21 mouse cellular contexts compared by ENCODE assay signal in the genomic region with DNA sequence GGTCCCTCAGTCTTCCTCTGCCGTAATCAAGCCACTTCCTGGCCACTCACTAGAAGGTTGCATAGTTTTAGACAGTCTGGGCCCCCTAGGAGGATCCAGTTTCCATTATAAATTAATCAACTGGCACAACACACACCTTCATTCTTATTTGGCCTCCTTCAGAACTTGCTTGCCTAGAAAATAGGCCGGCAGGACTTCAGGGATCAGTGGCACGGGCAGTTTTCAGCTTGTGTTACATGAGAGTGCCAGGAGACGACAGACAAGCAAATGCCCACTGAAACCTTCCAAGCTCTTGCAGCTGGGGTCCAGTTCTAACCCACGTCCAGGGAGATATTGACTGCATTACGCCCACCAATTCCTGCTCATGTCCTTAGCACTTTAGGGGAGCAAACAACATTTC. TPM values are rescaled to one million over a fixed set of nuclear protein-coding genes. Genes with fewer than 3 reads are reported as not detected.
DNase-seq lines count a peak whose midpoint lies in the region; ATAC-seq and TF ChIP-seq lines count a peak whose summit lies in the region.
"Had no signal": no experiment of that assay in that cellular context is flagged by ENCODE, and none has a peak within 500 bp of the region (broad histone marks: within the 10 kb centered on the region; RNA-seq: fewer than 3 reads in every experiment).

No protein-coding gene starts in this region.

- ATAC-seq in heart, postnatal 0 days (ENCODE audit: insufficient read depth, low read depth), result no peak
- no peak for ATAC-seq in limb, embryonic 15.5 days (ENCODE audit: insufficient number of reproducible peaks, low FRiP score, low TSS enrichment, low read depth)
- no peak for ATAC-seq in liver, embryonic 12.5 days
- ATAC-seq: forebrain, embryonic 13.5 days had no signal

- DNase-seq in gastrocnemius, adult 2 months, result no peak
- DNase-seq in gastrocnemius, postnatal 36 days, result no peak
- DNase-seq in heart, postnatal 0 days (ENCODE audit: low spot score), result no peak
- no peak for DNase-seq in heart, embryonic 10.5 days (ENCODE audit: low spot score)
- no peak for DNase-seq in limb, embryonic 10.5 days (ENCODE audit: low spot score)
- no peak for DNase-seq in urinary bladder, adult 18-20 months (ENCODE audit: low spot score in 2 of 2)
- DNase-seq: adrenal gland, postnatal 14 days; cerebellum, adult 8-10 months; heart, adult 18-20 months; liver, embryonic 13.5 days; lung, embryonic 14.5 days; lung, postnatal 36 days; midbrain, embryonic 14.5 days had no signal

- H3K9me3 ChIP-seq in heart, postnatal 0 days (replicated peaks; ENCODE audit: control insufficient read depth, low read length), result no peaks in the 10 kb centered on the region
- no peaks in the 10 kb centered on the region for H3K9me3 ChIP-seq in heart, embryonic 10.5 days
- no peaks in the 10 kb centered on the region for H3K9me3 ChIP-seq in limb, embryonic 15.5 days
- H3K9me3 ChIP-seq in limb, embryonic 10.5 days (replicated peaks), result no peaks in the 10 kb centered on the region
- H3K9me3 ChIP-seq in liver, embryonic 12.5 days (replicated peaks), result no peaks in the 10 kb centered on the region
- H3K9me3 ChIP-seq: forebrain, embryonic 13.5 days; hindbrain, embryonic 15.5 days; limb, embryonic 12.5 days; liver, embryonic 13.5 days had no signal

- WGBS in heart, postnatal 0 days, result 49% methylated on average over 6 of the region's 6 CpGs
- 68% methylated on average over 6 of the region's 6 CpGs for WGBS in heart, embryonic 10.5 days
- 63% methylated on average over 6 of the region's 6 CpGs for WGBS in limb, embryonic 15.5 days
- 75% methylated on average over 6 of the region's 6 CpGs for WGBS in limb, embryonic 10.5 days
- 67% methylated on average over 6 of the region's 6 CpGs for WGBS in liver, embryonic 12.5 days (ENCODE audit: insufficient replicate concordance)

- intact Hi-C loops in gastrocnemius, adult 2 months (cut with DNase I), result no loop called here
- intact Hi-C loops in gastrocnemius, postnatal 36 days (cut with DNase I), result no loop called here

- H3K4me1 ChIP-seq in heart, postnatal 0 days (ENCODE audit: control insufficient read depth, insufficient read depth), result peaks cover 16% of the 10 kb centered on the region; the same call in 1 of the 2 replicates
- H3K4me1 ChIP-seq in heart, embryonic 10.5 days, result peaks cover 42% of the 10 kb centered on the region
- peaks cover 11% of the 10 kb centered on the region; the same call in 1 of the 2 replicates for H3K4me1 ChIP-seq in limb, embryonic 15.5 days
- peaks cover 44% of the 10 kb centered on the region for H3K4me1 ChIP-seq in limb, embryonic 10.5 days
- no peaks in the 10 kb centered on the region for H3K4me1 ChIP-seq in liver, embryonic 12.5 days
- H3K4me1 ChIP-seq: hindbrain, embryonic 15.5 days; liver, embryonic 13.5 days had no signal

- peaks cover 7% of the 10 kb centered on the region; the same call in 1 of the 2 replicates for H3K36me3 ChIP-seq in heart, postnatal 0 days (replicated peaks; ENCODE audit: control insufficient read depth, insufficient read depth, low read length)
- H3K36me3 ChIP-seq in heart, embryonic 10.5 days, result no peaks in the 10 kb centered on the region
- H3K36me3 ChIP-seq in limb, embryonic 15.5 days, result no peaks in the 10 kb centered on the region; the same call in 1 of the 2 replicates
- 0 out of 2 replicates have a peak, but pooled peaks cover 5% of the 10 kb centered on the region for H3K36me3 ChIP-seq in limb, embryonic 10.5 days
- H3K36me3 ChIP-seq in liver, embryonic 12.5 days, result no peaks in the 10 kb centered on the region
- H3K36me3 ChIP-seq: hindbrain, embryonic 15.5 days had no signal

- no peak for TF ChIP-seq EP300 in heart, postnatal 0 days (IDR thresholded peaks at IDR 0.05; ENCODE audit: low read depth)

- H3K27me3 ChIP-seq in heart, postnatal 0 days (ENCODE audit: control insufficient read depth, insufficient read depth, low read length), result no peaks in the 10 kb centered on the region
- H3K27me3 ChIP-seq in heart, embryonic 10.5 days (ENCODE audit: insufficient read depth, poor library complexity, severe bottlenecking), result 0 out of 2 replicates have a peak, but pooled peaks cover 4% of the 10 kb centered on the region
- H3K27me3 ChIP-seq in limb, embryonic 15.5 days, result no peaks in the 10 kb centered on the region
- no peaks in the 10 kb centered on the region for H3K27me3 ChIP-seq in limb, embryonic 10.5 days (ENCODE audit: low read depth, poor library complexity, severe bottlenecking)
- no peaks in the 10 kb centered on the region for H3K27me3 ChIP-seq in liver, embryonic 12.5 days (replicated peaks)
- H3K27me3 ChIP-seq: forebrain, embryonic 13.5 days; hindbrain, embryonic 15.5 days; limb, embryonic 12.5 days; liver, embryonic 13.5 days had no signal

- no peak overlapping the region for H3K9ac ChIP-seq in heart, postnatal 0 days (replicated peaks; ENCODE audit: low read depth, low read length)
- H3K9ac ChIP-seq in limb, embryonic 15.5 days, result no peak overlapping the region
- H3K9ac ChIP-seq in liver, embryonic 12.5 days, result no peak overlapping the region
- H3K9ac ChIP-seq: forebrain, embryonic 13.5 days; hindbrain, embryonic 15.5 days; limb, embryonic 12.5 days; liver, embryonic 13.5 days; lung, embryonic 14.5 days had no signal

- H3K4me2 ChIP-seq in heart, postnatal 0 days (ENCODE audit: low read depth, low read length), result no peak overlapping the region
- no peak overlapping the region for H3K4me2 ChIP-seq in limb, embryonic 15.5 days
- H3K4me2 ChIP-seq in liver, embryonic 12.5 days, result no peak overlapping the region
- H3K4me2 ChIP-seq: forebrain, embryonic 13.5 days; hindbrain, embryonic 15.5 days; limb, embryonic 12.5 days; liver, embryonic 13.5 days; lung, embryonic 14.5 days had no signal

- TF ChIP-seq CTCF in gastrocnemius, adult 2 months (IDR thresholded peaks at IDR 0.05), result no peak
- no peak for TF ChIP-seq CTCF in heart, postnatal 0 days (IDR thresholded peaks at IDR 0.05; ENCODE audit: low read depth)

- peak overlapping the region; percentile 79 for H3K27ac ChIP-seq in gastrocnemius, adult 2 months
- peak overlapping the region; percentile 71 for H3K27ac ChIP-seq in heart, postnatal 0 days (ENCODE audit: low read depth)
- H3K27ac ChIP-seq in heart, embryonic 10.5 days, result no peak overlapping the region
- H3K27ac ChIP-seq in limb, embryonic 15.5 days, result 0 out of 2 replicates have a peak overlapping the region, but pooled peaks have one; percentile 24
- no peak overlapping the region for H3K27ac ChIP-seq in limb, embryonic 10.5 days
- no peak overlapping the region for H3K27ac ChIP-seq in liver, embryonic 12.5 days
- H3K27ac ChIP-seq: forebrain, embryonic 13.5 days; hindbrain, embryonic 15.5 days; limb, embryonic 12.5 days; liver, embryonic 13.5 days had no signal

- peak overlapping the region; percentile 9; the same call in 1 of the 2 replicates for H3K4me3 ChIP-seq in gastrocnemius, adult 2 months
- no peak overlapping the region for H3K4me3 ChIP-seq in heart, postnatal 0 days (ENCODE audit: low read depth, low read length)
- H3K4me3 ChIP-seq in heart, embryonic 10.5 days, result no peak overlapping the region
- no peak overlapping the region for H3K4me3 ChIP-seq in limb, embryonic 15.5 days
- no peak overlapping the region for H3K4me3 ChIP-seq in limb, embryonic 10.5 days
- no peak overlapping the region for H3K4me3 ChIP-seq in liver, embryonic 12.5 days
- H3K4me3 ChIP-seq: forebrain, embryonic 13.5 days; hindbrain, embryonic 15.5 days; limb, embryonic 12.5 days; liver, embryonic 13.5 days had no signal

RNA-seq across cellular contexts. Expression of gene 2200002D01Rik, which starts 13.9 kb away (rescaled TPM):
- total RNA-seq in gastrocnemius, adult 2 months (2021), result under 1 TPM; 0.64 to 0.81 TPM
- under 1 TPM; 0.28 to 0.86 TPM for total RNA-seq in gastrocnemius, postnatal 36 days (2021)
- 0.42 and 1.5 TPM in 2 replicates for total RNA-seq in heart, postnatal 0 days (2014; rRNA removed; ENCODE audit: low replicate concordance)
- 11.8 and 14.0 TPM in 2 replicates for polyA plus RNA-seq in heart, postnatal 0 days (2015; fragmentation: Nextera tagmentation; extraction: Ambion mirVana)
- polyA plus RNA-seq in heart, embryonic 10.5 days (2016; fragmentation: Nextera tagmentation; extraction: Ambion mirVana), result 8.2 and 9.7 TPM in 2 replicates
- 13.0 and 14.2 TPM in 2 replicates for polyA plus RNA-seq in limb, embryonic 15.5 days (2015; fragmentation: Nextera tagmentation; extraction: Ambion mirVana)
- 2.6 and 3.4 TPM in 2 replicates for polyA plus RNA-seq in limb, embryonic 10.5 days (2016; fragmentation: Nextera tagmentation; extraction: Ambion mirVana)
- 3.0 and 3.9 TPM in 2 replicates for polyA plus RNA-seq in liver, embryonic 12.5 days (2016; fragmentation: Nextera tagmentation; extraction: Ambion mirVana)
- total RNA-seq: layer of hippocampus, adult 18-20 months had no signal

RNA-seq across cellular contexts. Expression of gene Spint2, which starts 19.6 kb away (rescaled TPM):
- total RNA-seq in gastrocnemius, adult 2 months (2021), result 1 to 10 TPM; 4.7 to 6.0 TPM
- 1 to 10 TPM; 4.1 to 4.5 TPM for total RNA-seq in gastrocnemius, postnatal 36 days (2021)
- total RNA-seq in heart, postnatal 0 days (2014; rRNA removed; ENCODE audit: low replicate concordance), result 30.1 and 46.6 TPM in 2 replicates
- polyA plus RNA-seq in heart, postnatal 0 days (2015; fragmentation: Nextera tagmentation; extraction: Ambion mirVana), result 81.6 and 83.2 TPM in 2 replicates
- 32.4 and 63.4 TPM in 2 replicates for polyA plus RNA-seq in heart, embryonic 10.5 days (2016; fragmentation: Nextera tagmentation; extraction: Ambion mirVana)
- polyA plus RNA-seq in limb, embryonic 15.5 days (2015; fragmentation: Nextera tagmentation; extraction: Ambion mirVana), result 187 and 194 TPM in 2 replicates
- 58.8 and 71.8 TPM in 2 replicates for polyA plus RNA-seq in limb, embryonic 10.5 days (2016; fragmentation: Nextera tagmentation; extraction: Ambion mirVana)
- polyA plus RNA-seq in liver, embryonic 12.5 days (2016; fragmentation: Nextera tagmentation; extraction: Ambion mirVana), result 25.9 and 28.4 TPM in 2 replicates

RNA-seq across cellular contexts. Expression of gene Yif1b, which starts 24.0 kb away (rescaled TPM):
- 10 to 100 TPM; 35.9 to 46.6 TPM for total RNA-seq in gastrocnemius, adult 2 months (2021)
- total RNA-seq in gastrocnemius, postnatal 36 days (2021), result 10 to 100 TPM; 36.0 to 41.1 TPM
- 174 and 194 TPM in 2 replicates for total RNA-seq in heart, postnatal 0 days (2014; rRNA removed; ENCODE audit: low replicate concordance)
- 121 and 125 TPM in 2 replicates for polyA plus RNA-seq in heart, postnatal 0 days (2015; fragmentation: Nextera tagmentation; extraction: Ambion mirVana)
- polyA plus RNA-seq in heart, embryonic 10.5 days (2016; fragmentation: Nextera tagmentation; extraction: Ambion mirVana), result 126 and 131 TPM in 2 replicates
- polyA plus RNA-seq in limb, embryonic 15.5 days (2015; fragmentation: Nextera tagmentation; extraction: Ambion mirVana), result 137 and 141 TPM in 2 replicates
- 99.8 and 103 TPM in 2 replicates for polyA plus RNA-seq in limb, embryonic 10.5 days (2016; fragmentation: Nextera tagmentation; extraction: Ambion mirVana)
- polyA plus RNA-seq in liver, embryonic 12.5 days (2016; fragmentation: Nextera tagmentation; extraction: Ambion mirVana), result 59.2 and 64.3 TPM in 2 replicates

RNA-seq across cellular contexts. Expression of gene Ppp1r14a, which starts 27.0 kb away (rescaled TPM):
- 1 to 10 TPM; 3.8 to 4.5 TPM for total RNA-seq in gastrocnemius, adult 2 months (2021)
- 1 to 10 TPM; 3.3 to 3.5 TPM for total RNA-seq in gastrocnemius, postnatal 36 days (2021)
- total RNA-seq in heart, postnatal 0 days (2014; rRNA removed; ENCODE audit: low replicate concordance), result 7.8 and 61.8 TPM in 2 replicates
- polyA plus RNA-seq in heart, postnatal 0 days (2015; fragmentation: Nextera tagmentation; extraction: Ambion mirVana), result 17.9 and 18.0 TPM in 2 replicates
- 6.4 and 13.8 TPM in 2 replicates for polyA plus RNA-seq in heart, embryonic 10.5 days (2016; fragmentation: Nextera tagmentation; extraction: Ambion mirVana)
- 15.5 and 16.9 TPM in 2 replicates for polyA plus RNA-seq in limb, embryonic 15.5 days (2015; fragmentation: Nextera tagmentation; extraction: Ambion mirVana)
- 5.4 and 6.1 TPM in 2 replicates for polyA plus RNA-seq in limb, embryonic 10.5 days (2016; fragmentation: Nextera tagmentation; extraction: Ambion mirVana)
- polyA plus RNA-seq in liver, embryonic 12.5 days (2016; fragmentation: Nextera tagmentation; extraction: Ambion mirVana), result 4.6 and 5.1 TPM in 2 replicates
- total RNA-seq: hematopoietic stem cell, adult 5-6 weeks; megakaryocyte-erythroid progenitor cell, adult 5-6 weeks had no signal

RNA-seq across cellular contexts. Expression of gene Kcnk6, which starts 29.8 kb away (rescaled TPM):
- 1 to 10 TPM in 1 of 2 experiments, under 1 TPM in 1; 0.61 to 1.4 TPM for total RNA-seq in gastrocnemius, adult 2 months (2021)
- total RNA-seq in gastrocnemius, postnatal 36 days (2021), result under 1 TPM; 0.91 to 0.97 TPM
- total RNA-seq in heart, postnatal 0 days (2014; rRNA removed; ENCODE audit: low replicate concordance), result 6.3 and 27.4 TPM in 2 replicates
- 0.88 and 0.96 TPM in 2 replicates for polyA plus RNA-seq in heart, postnatal 0 days (2015; fragmentation: Nextera tagmentation; extraction: Ambion mirVana)
- 1.7 and 2.4 TPM in 2 replicates for polyA plus RNA-seq in heart, embryonic 10.5 days (2016; fragmentation: Nextera tagmentation; extraction: Ambion mirVana)
- 5.2 TPM in 2 replicates for polyA plus RNA-seq in limb, embryonic 15.5 days (2015; fragmentation: Nextera tagmentation; extraction: Ambion mirVana)
- polyA plus RNA-seq in limb, embryonic 10.5 days (2016; fragmentation: Nextera tagmentation; extraction: Ambion mirVana), result 0.70 and 1.2 TPM in 2 replicates
- polyA plus RNA-seq in liver, embryonic 12.5 days (2016; fragmentation: Nextera tagmentation; extraction: Ambion mirVana), result 2.9 and 3.1 TPM in 2 replicates
- total RNA-seq: megakaryocyte-erythroid progenitor cell, adult 5-6 weeks had no signal

Comparison
In these comparisons a context has a peak if more than half of its experiments do, and no peak if none do; other contexts are left out.
1. H3K27ac ChIP-seq: peak in gastrocnemius, adult 2 months (single experiment), heart, postnatal 0 days (single experiment) and limb, embryonic 15.5 days (single experiment); none in heart, embryonic 10.5 days (single experiment), limb, embryonic 10.5 days (single experiment) and liver, embryonic 12.5 days (single experiment).